Mouse (Mus musculus) heart, embryonic 13.5 days (tissue): Measurements from ENCODE around the gene Rragb. TPM values are rescaled to one million over a fixed set of nuclear protein-coding genes. Genes with fewer than 3 reads are reported as not detected.
A peak's percentile ranks its signal among the peaks of the same experiment; 100 is the strongest.
"Not testable (repeated sequence)": the region's sequence is repeated elsewhere in the genome, so short reads cannot be mapped to it uniquely, and the experiment has no call there.

ENCODE experiments used
- ATAC-seq: fragments of 200-750 bp; cut with Nextera tagmentation; 2 replicates; pipeline ENCODE4 v1.8.0; 2017; ENCODE audit warnings: moderate TSS enrichment; ENCODE audit not compliant: insufficient number of reproducible peaks, low FRiP score, low TSS enrichment; ENCODE audit errors: extremely low read depth
- H3K27ac ChIP-seq: fragments of 300-500 bp; sonication (generic); replicated peaks from 2 replicates; pipeline ENCODE4 v1.5.1; 2015; ENCODE audit warnings: moderate library complexity, mild to moderate bottlenecking, inconsistent platforms
- H3K27me3 ChIP-seq: fragments of 300-500 bp; sonication (generic); replicated peaks from 2 replicates; pipeline ENCODE4 v1.6.1; 2015; ENCODE audit warnings: mild to moderate bottlenecking, inconsistent platforms
- H3K36me3 ChIP-seq: fragments of 300-500 bp; sonication (generic); 2 replicates; pipeline ENCODE4 v1.6.1; 2015; ENCODE audit warnings: mild to moderate bottlenecking, inconsistent platforms
- H3K4me1 ChIP-seq: fragments of 300-500 bp; sonication (generic); 2 replicates; pipeline ENCODE4 v1.6.1; 2015; ENCODE audit warnings: inconsistent platforms
- H3K4me2 ChIP-seq: fragments of 300-500 bp; sonication (generic); 2 replicates; pipeline ENCODE4 v1.6.1; 2015; ENCODE audit warnings: inconsistent platforms, mild to moderate bottlenecking, moderate library complexity
- H3K4me3 ChIP-seq: fragments of 300-500 bp; sonication (generic); 2 replicates; pipeline ENCODE4 v1.5.1; 2015; ENCODE audit warnings: moderate library complexity, mild to moderate bottlenecking, inconsistent platforms
- H3K9ac ChIP-seq: fragments of 300-500 bp; sonication (generic); 2 replicates; pipeline ENCODE4 v1.6.1; 2015; ENCODE audit warnings: inconsistent platforms, mild to moderate bottlenecking, moderate library complexity
- H3K9me3 ChIP-seq: fragments of 300-500 bp; sonication (generic); 2 replicates; pipeline ENCODE4 v1.6.1; 2016; ENCODE audit warnings: inconsistent platforms
- WGBS: fragments of 180-500 bp; shearing (Covaris S2); methylation state at CpG from one replicate; pipeline ENCODE4 v1.1.7; 2015; ENCODE audit warnings: mixed read lengths; 5-methylcytosine and 5-hydroxymethylcytosine counted together
- polyA plus RNA-seq: library from polyadenylated mRNA; unstranded; fragments of >200 nt; fragmentation: Nextera tagmentation; extraction: Ambion mirVana; gene quantifications from 2 replicates; pipeline ENCODE4 v1.2.1, GENCODE M21; 2015

Gene Rragb
- 1.7 TPM in 2 replicates for polyA plus RNA-seq

- WGBS: 11% methylated on average over 47 of the region's 47 CpGs
- Histone ChIP-seq H3K9ac (peak within 1 kb of the TSS; percentile 71), H3K4me3 (peak within 1 kb of the TSS; percentile 58), H3K4me1 (no peaks in the 10 kb centered on the region), H3K9me3 (no peaks in the 10 kb centered on the region), H3K27ac (no peak within 1 kb of the TSS), H3K27me3 (peaks cover 19% of the 10 kb centered on the region), H3K4me2 (peak within 1 kb of the TSS; percentile 71), H3K36me3 (no peaks in the 10 kb centered on the region)
- ATAC-seq: peak; percentile 83
Observed at GRCm38 (mm10) chrX:153139734-153140515, at the start of gene Rragb. Gene Rragb, plus strand, starts transcription at chrX:153139981.

GRCm38 (mm10) chrX:153118486-153118885 lies 21.3 kb upstream of the Rragb start, which contains the start of gene Foxr2:
Gene Foxr2, plus strand, starts transcription at chrX:153118786.
- H3K9ac ChIP-seq: no peak within 1 kb of the TSS
- no peak within 1 kb of the TSS for H3K4me2 ChIP-seq
- WGBS: 5% methylated on average over 2 of the region's 3 CpGs
- no peaks in the 10 kb centered on the region for H3K4me1 ChIP-seq
- ATAC-seq: no peak
- H3K27me3 ChIP-seq: 0 out of 2 replicates have a peak, but pooled peaks cover 4% of the 10 kb centered on the region
- no peaks in the 10 kb centered on the region for H3K36me3 ChIP-seq
- H3K27ac ChIP-seq: no peak within 1 kb of the TSS
- no peak within 1 kb of the TSS for H3K4me3 ChIP-seq
- H3K9me3 ChIP-seq: no peaks in the 10 kb centered on the region

GRCm38 (mm10) chrX:153119013-153119412 lies 20.8 kb upstream of the Rragb start:
- no peak for ATAC-seq
- Histone ChIP-seq H3K9ac (no peak overlapping the region), H3K27ac (no peak overlapping the region), H3K4me1 (no peaks in the 10 kb centered on the region), H3K36me3 (no peaks in the 10 kb centered on the region), H3K27me3 (0 out of 2 replicates have a peak, but pooled peaks cover 4% of the 10 kb centered on the region), H3K4me2 (no peak overlapping the region), H3K4me3 (no peak overlapping the region), H3K9me3 (no peaks in the 10 kb centered on the region)
- 36% methylated on average over 2 of the region's 2 CpGs for WGBS

- Histone ChIP-seq H3K4me1 (no peaks in the 10 kb centered on the region), H3K4me3 (no peak overlapping the region), H3K9me3 (no peaks in the 10 kb centered on the region), H3K36me3 (no peaks in the 10 kb centered on the region), H3K4me2 (no peak overlapping the region), H3K9ac (no peak overlapping the region), H3K27ac (no peak overlapping the region), H3K27me3 (peaks cover 15% of the 10 kb centered on the region)
- 59% methylated on average over 3 of the region's 3 CpGs for WGBS
- no peak for ATAC-seq
Observed at GRCm38 (mm10) chrX:153142656-153143055, 2.9 kb downstream of the Rragb start.

- H3K4me2 ChIP-seq: no peak overlapping the region
- H3K9me3 ChIP-seq: no peaks in the 10 kb centered on the region
- ATAC-seq: no peak
- H3K4me1 ChIP-seq: no peaks in the 10 kb centered on the region
- no peaks in the 10 kb centered on the region for H3K27me3 ChIP-seq
- H3K27ac ChIP-seq: no peak overlapping the region
- H3K9ac ChIP-seq: no peak overlapping the region
- no peak overlapping the region for H3K4me3 ChIP-seq
- 25% methylated on average over 1 of the region's 1 CpGs for WGBS
- no peaks in the 10 kb centered on the region for H3K36me3 ChIP-seq
Observed at GRCm38 (mm10) chrX:153151766-153152165, 12.0 kb downstream of the Rragb start.

GRCm38 (mm10) chrX:153155322-153155721 lies 15.5 kb downstream of the Rragb start:
- Histone ChIP-seq H3K9me3 (no peaks in the 10 kb centered on the region), H3K4me1 (no peaks in the 10 kb centered on the region), H3K4me2 (no peak overlapping the region), H3K4me3 (no peak overlapping the region), H3K27ac (no peak overlapping the region), H3K36me3 (no peaks in the 10 kb centered on the region), H3K27me3 (no peaks in the 10 kb centered on the region), H3K9ac (no peak overlapping the region)
- ATAC-seq: no peak
- 48% methylated on average over 3 of the region's 3 CpGs for WGBS

- no peak overlapping the region for H3K4me3 ChIP-seq
- H3K27me3 ChIP-seq: no peaks in the 10 kb centered on the region
- H3K4me1 ChIP-seq: no peaks in the 10 kb centered on the region
- no peaks in the 10 kb centered on the region for H3K9me3 ChIP-seq
- no peak overlapping the region for H3K4me2 ChIP-seq
- no peak overlapping the region for H3K27ac ChIP-seq
- no peak overlapping the region for H3K9ac ChIP-seq
- H3K36me3 ChIP-seq: no peaks in the 10 kb centered on the region
- 19% methylated on average over 1 of the region's 1 CpGs for WGBS
- no peak for ATAC-seq
Observed at GRCm38 (mm10) chrX:153174786-153175185, 35.0 kb downstream of the Rragb start.

GRCm38 (mm10) chrX:153182221-153182620 lies 42.4 kb downstream of the Rragb start:
- Histone ChIP-seq H3K4me1 (no peaks in the 10 kb centered on the region), H3K9ac (no peak overlapping the region), H3K27me3 (no peaks in the 10 kb centered on the region), H3K4me3 (no peak overlapping the region), H3K9me3 (no peaks in the 10 kb centered on the region), H3K4me2 (no peak overlapping the region), H3K36me3 (no peaks in the 10 kb centered on the region), H3K27ac (no peak overlapping the region)
- no peak for ATAC-seq
- WGBS: 28% methylated on average over 2 of the region's 2 CpGs

GRCm38 (mm10) chrX:153199185-153199584 lies 59.4 kb downstream of the Rragb start:
- not testable (repeated sequence) for H3K4me1 ChIP-seq, ATAC-seq, H3K36me3 ChIP-seq, H3K4me2 ChIP-seq, H3K9me3 ChIP-seq, H3K27ac ChIP-seq, H3K4me3 ChIP-seq, H3K9ac ChIP-seq, H3K27me3 ChIP-seq
- WGBS: 69% methylated on average over 2 of the region's 2 CpGs

- no peak for ATAC-seq
- Histone ChIP-seq H3K4me3 (no peak overlapping the region), H3K27me3 (no peaks in the 10 kb centered on the region), H3K4me1 (no peaks in the 10 kb centered on the region), H3K36me3 (no peaks in the 10 kb centered on the region), H3K9me3 (no peaks in the 10 kb centered on the region), H3K4me2 (no peak overlapping the region), H3K27ac (no peak overlapping the region), H3K9ac (no peak overlapping the region)
- WGBS: 90% methylated on average over 1 of the region's 1 CpGs
Observed at GRCm38 (mm10) chrX:153211101-153211500, 71.3 kb downstream of the Rragb start.
